Mouse (Mus musculus) liver, embryonic 11.5 days (tissue): ENCODE results near the gene Hpcal1. TPM values are rescaled to one million over a fixed set of nuclear protein-coding genes. Genes with fewer than 3 reads are reported as not detected.

Experiments used
- ATAC-seq: fragments of 200-750 bp; cut with Nextera tagmentation; replicated peaks from 2 replicates; pipeline ENCODE4 v1.8.0; 2017; ENCODE audit warnings: moderate number of reproducible peaks, mild to moderate bottlenecking, moderate TSS enrichment, moderate library complexity; ENCODE audit not compliant: low FRiP score
- DNase-seq: peaks from one replicate; pipeline ENCODE4 v3.0.0-alpha.2; 2017; ENCODE audit warnings: low spot score
- H3K27ac ChIP-seq: fragments of 300-500 bp; sonication (generic); 2 replicates; pipeline ENCODE4 v1.5.1; 2014; ENCODE audit warnings: mild to moderate bottlenecking, low read depth, low read length, control low read depth
- H3K27me3 ChIP-seq: fragments of 300-500 bp; sonication (generic); replicated peaks from 2 replicates; pipeline ENCODE4 v1.6.1; 2014; ENCODE audit warnings: low read length, mixed read lengths; ENCODE audit not compliant: control insufficient read depth, insufficient read depth
- H3K36me3 ChIP-seq: fragments of 300-500 bp; sonication (generic); 2 replicates; pipeline ENCODE4 v1.6.1; 2014; ENCODE audit warnings: mild to moderate bottlenecking, low read length, moderate library complexity, mixed read lengths; ENCODE audit not compliant: control insufficient read depth, insufficient read depth
- H3K4me1 ChIP-seq: fragments of 300-500 bp; sonication (generic); replicated peaks from 2 replicates; pipeline ENCODE4 v1.6.1; 2014; ENCODE audit warnings: low read length, mixed read lengths; ENCODE audit not compliant: control insufficient read depth, insufficient read depth
- H3K4me2 ChIP-seq: fragments of 300-500 bp; sonication (generic); 2 replicates; pipeline ENCODE4 v1.6.1; 2014; ENCODE audit warnings: mild to moderate bottlenecking, control low read depth, moderate library complexity
- H3K4me3 ChIP-seq: fragments of 300-500 bp; sonication (generic); 2 replicates; pipeline ENCODE4 v1.5.1; 2014; ENCODE audit warnings: low read depth, low read length, control low read depth
- H3K9ac ChIP-seq: fragments of 300-500 bp; sonication (generic); 2 replicates; pipeline ENCODE4 v1.6.1; 2014; ENCODE audit warnings: low read depth, low read length, control low read depth
- H3K9me3 ChIP-seq: fragments of 300-500 bp; sonication (generic); 2 replicates; pipeline ENCODE4 v1.6.1; 2016; ENCODE audit warnings: low read length, inconsistent platforms, mixed read lengths; ENCODE audit not compliant: control insufficient read depth
- WGBS: fragments of 180-500 bp; shearing (Covaris S2); extraction: QIAGEN DNeasy Blood & Tissue Kit; methylation state at CpG from one replicate; pipeline ENCODE4 v1.1.7; 2014; 5-methylcytosine and 5-hydroxymethylcytosine counted together
- polyA plus RNA-seq: library from polyadenylated mRNA; unstranded; fragments of >200 nt; fragmentation: Nextera tagmentation; extraction: Ambion mirVana; gene quantifications from 2 replicates; pipeline ENCODE4 v1.2.1, GENCODE M21; 2014

The Hpcal1 gene
- polyA plus RNA-seq, 1 experiment from 2014 or later, result 30.2 TPM

GRCm38 (mm10) chr12:17724412-17725090 lies 33.9 kb downstream of the Hpcal1 start:
- ATAC-seq, result peak; percentile 69
- H3K4me1 ChIP-seq, result peaks cover 52% of the 10 kb centered on the region
- 48% methylated on average over 3 of the region's 3 CpGs for WGBS

GRCm38 (mm10) chr12:17725592-17725991 lies 34.9 kb downstream of the Hpcal1 start:
- peak; percentile 48 for ATAC-seq
- Histone ChIP-seq H3K4me1 (peaks cover 52% of the 10 kb centered on the region), H3K27ac (peak overlapping the region; percentile 82), H3K4me3 (no peak overlapping the region), H3K36me3 (no peaks in the 10 kb centered on the region), H3K27me3 (no peaks in the 10 kb centered on the region), H3K4me2 (peak overlapping the region; percentile 45), H3K9ac (peak overlapping the region; percentile 49), H3K9me3 (no peaks in the 10 kb centered on the region)
- 18% methylated on average over 6 of the region's 6 CpGs for WGBS
- no peak for DNase-seq

More at GRCm38 (mm10) chr12:17724412-17725090, 33.9 kb downstream of the Hpcal1 start:
- H3K9ac ChIP-seq, result peak overlapping the region; percentile 47
- H3K36me3 ChIP-seq, result no peaks in the 10 kb centered on the region
- H3K4me2 ChIP-seq, result 0 out of 2 replicates have a peak overlapping the region, but pooled peaks have one; percentile 2
- no peaks in the 10 kb centered on the region for H3K9me3 ChIP-seq
- H3K27ac ChIP-seq, result peak overlapping the region; percentile 82
- H3K4me3 ChIP-seq, result no peak overlapping the region
- H3K27me3 ChIP-seq, result no peaks in the 10 kb centered on the region
- DNase-seq, result no peak

GRCm38 (mm10) chr12:17726576-17727320 lies 36.1 kb downstream of the Hpcal1 start:
- H3K27ac ChIP-seq, result peak overlapping the region; percentile 82
- no peaks in the 10 kb centered on the region for H3K27me3 ChIP-seq
- 72% methylated on average over 10 of the region's 10 CpGs for WGBS
- peaks cover 52% of the 10 kb centered on the region for H3K4me1 ChIP-seq
- ATAC-seq (no peak), DNase-seq (no peak)
- H3K9me3 ChIP-seq, result no peaks in the 10 kb centered on the region
- H3K36me3 ChIP-seq, result no peaks in the 10 kb centered on the region
- no peak overlapping the region for H3K4me2 ChIP-seq
- no peak overlapping the region; the same call in 1 of the 2 replicates for H3K9ac ChIP-seq
- no peak overlapping the region for H3K4me3 ChIP-seq

GRCm38 (mm10) chr12:17727676-17728339 lies 37.2 kb downstream of the Hpcal1 start:
- Histone ChIP-seq H3K36me3 (no peaks in the 10 kb centered on the region), H3K27me3 (no peaks in the 10 kb centered on the region), H3K4me1 (peaks cover 59% of the 10 kb centered on the region), H3K27ac (peak overlapping the region; percentile 36; the same call in 1 of the 2 replicates), H3K4me3 (no peak overlapping the region), H3K4me2 (no peak overlapping the region), H3K9me3 (no peaks in the 10 kb centered on the region), H3K9ac (peak overlapping the region; percentile 15; the same call in 1 of the 2 replicates)
- no peak for ATAC-seq
- DNase-seq, result no peak
- 48% methylated on average over 13 of the region's 13 CpGs for WGBS

GRCm38 (mm10) chr12:17729211-17729900 lies 38.7 kb downstream of the Hpcal1 start:
- no peaks in the 10 kb centered on the region for H3K36me3 ChIP-seq
- no peaks in the 10 kb centered on the region for H3K9me3 ChIP-seq
- no peak overlapping the region for H3K4me3 ChIP-seq
- H3K9ac ChIP-seq, result no peak overlapping the region
- no peak for ATAC-seq
- peaks cover 51% of the 10 kb centered on the region for H3K4me1 ChIP-seq
- no peaks in the 10 kb centered on the region for H3K27me3 ChIP-seq
- H3K27ac ChIP-seq, result no peak overlapping the region
- no peak overlapping the region for H3K4me2 ChIP-seq
- DNase-seq, result no peak
- 89% methylated on average over 13 of the region's 13 CpGs for WGBS

GRCm38 (mm10) chr12:17732006-17732405 lies 41.4 kb downstream of the Hpcal1 start:
- Histone ChIP-seq H3K9me3 (no peaks in the 10 kb centered on the region), H3K4me1 (peaks cover 42% of the 10 kb centered on the region), H3K27ac (no peak overlapping the region), H3K27me3 (no peaks in the 10 kb centered on the region), H3K4me3 (no peak overlapping the region), H3K4me2 (no peak overlapping the region), H3K9ac (no peak overlapping the region), H3K36me3 (no peaks in the 10 kb centered on the region)
- ATAC-seq, result no peak
- 74% methylated on average over 7 of the region's 7 CpGs for WGBS
- no peak for DNase-seq

GRCm38 (mm10) chr12:17732546-17732945 lies 41.9 kb downstream of the Hpcal1 start:
- DNase-seq (no peak), ATAC-seq (no peak)
- H3K27me3 ChIP-seq, result no peaks in the 10 kb centered on the region
- H3K4me1 ChIP-seq, result peaks cover 44% of the 10 kb centered on the region
- no peak overlapping the region for H3K9ac ChIP-seq
- WGBS, result 57% methylated on average over 4 of the region's 4 CpGs
- H3K36me3 ChIP-seq, result no peaks in the 10 kb centered on the region
- H3K9me3 ChIP-seq, result no peaks in the 10 kb centered on the region
- H3K4me3 ChIP-seq, result no peak overlapping the region
- no peak overlapping the region for H3K4me2 ChIP-seq
- no peak overlapping the region for H3K27ac ChIP-seq

- 36% methylated on average over 6 of the region's 6 CpGs for WGBS
- DNase-seq, result no peak
- H3K4me1 ChIP-seq, result peaks cover 40% of the 10 kb centered on the region
- no peak overlapping the region for H3K4me3 ChIP-seq
- H3K9me3 ChIP-seq, result no peaks in the 10 kb centered on the region
- no peaks in the 10 kb centered on the region for H3K36me3 ChIP-seq
- no peak overlapping the region for H3K27ac ChIP-seq
- H3K4me2 ChIP-seq, result no peak overlapping the region
- no peaks in the 10 kb centered on the region for H3K27me3 ChIP-seq
- no peak for ATAC-seq
- no peak overlapping the region for H3K9ac ChIP-seq
These were observed 42.7 kb downstream of the Hpcal1 start for GRCm38 (mm10) chr12:17733114-17733904.
